Mouse (Mus musculus) erythroblast, embryonic 14.5 days (primary cell): ENCODE data around the gene Hes7.

Experiments used
- GATA1 ChIP-seq: IDR thresholded peaks from 2 replicates; pipeline ENCODE4 v1.6.1; 2012; ENCODE audit warnings: low read length, inconsistent platforms, mixed read lengths
- TAL1 ChIP-seq: IDR thresholded peaks from 3 replicates; pipeline ENCODE4 v1.6.1; 2012; ENCODE audit warnings: low read length, inconsistent platforms, mixed read lengths

DNA sequence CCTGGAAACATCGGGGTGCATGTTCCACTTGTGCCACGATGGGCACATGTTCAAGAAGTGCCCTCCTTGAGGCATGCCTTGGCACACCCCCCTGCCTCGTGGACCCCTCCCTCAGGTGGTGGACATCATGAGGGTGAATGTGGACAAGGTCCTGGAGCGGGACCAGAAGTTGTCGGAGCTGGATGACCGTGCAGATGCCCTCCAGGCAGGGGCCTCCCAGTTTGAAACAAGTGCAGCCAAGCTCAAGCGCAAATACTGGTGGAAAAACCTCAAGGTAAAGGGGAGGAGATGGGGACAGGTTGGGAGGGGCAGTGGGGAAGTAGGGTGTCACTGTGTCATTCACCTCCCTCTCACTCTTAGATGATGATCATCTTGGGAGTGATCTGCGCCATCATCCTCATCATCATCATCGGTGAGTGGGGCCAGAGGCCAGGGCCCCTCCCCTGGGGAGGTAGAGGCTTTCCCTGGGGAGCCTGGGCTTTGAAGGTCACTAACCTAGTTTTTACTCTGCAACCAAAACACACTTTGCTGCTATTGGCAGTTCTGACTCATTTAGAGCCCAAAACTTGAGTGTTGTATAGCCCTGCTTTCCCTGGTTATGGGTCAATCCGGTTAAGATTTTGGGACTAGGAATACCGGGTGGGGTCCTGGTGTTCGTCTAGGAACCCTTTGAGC, 30.5 kb upstream of the Hes7 start:
- no peak for TF ChIP-seq GATA1
- TF ChIP-seq TAL1: no peak
